Mouse (Mus musculus) lung, postnatal 0 days (tissue): Measurements from ENCODE around the gene Mocs1. TPM values are rescaled to one million over a fixed set of nuclear protein-coding genes. Genes with fewer than 3 reads are reported as not detected.
A peak's percentile ranks its signal among the peaks of the same experiment; 100 is the strongest.

ENCODE experiments used
- ATAC-seq: fragments of 200-750 bp; cut with Nextera tagmentation; 2 replicates; pipeline ENCODE4 v1.8.0; 2017; ENCODE audit warnings: moderate library complexity
- DNase-seq: peaks from one replicate; pipeline ENCODE4 v3.0.0-alpha.2; 2016; ENCODE audit warnings: low spot score
- H3K27ac ChIP-seq: fragments of 300-500 bp; sonication (generic); 2 replicates; pipeline ENCODE4 v1.5.1; 2014; ENCODE audit warnings: antibody characterized with exemption, mild to moderate bottlenecking, low read length, mixed read lengths
- H3K27me3 ChIP-seq: fragments of 300-500 bp; sonication (generic); replicated peaks from 2 replicates; pipeline ENCODE4 v1.6.1; 2014; ENCODE audit warnings: low read length, mixed read lengths; ENCODE audit not compliant: insufficient read depth
- H3K36me3 ChIP-seq: fragments of 300-500 bp; sonication (generic); 2 replicates; pipeline ENCODE4 v1.6.1; 2014; ENCODE audit warnings: low read length, mixed read lengths; ENCODE audit not compliant: insufficient read depth
- H3K4me1 ChIP-seq: fragments of 300-500 bp; sonication (generic); 2 replicates; pipeline ENCODE4 v1.6.1; 2014; ENCODE audit warnings: antibody characterized with exemption, low read depth, low read length, mixed read lengths; ENCODE audit not compliant: insufficient read depth
- H3K4me2 ChIP-seq: fragments of 300-500 bp; sonication (generic); replicated peaks from 2 replicates; pipeline ENCODE4 v1.6.1; 2014; ENCODE audit warnings: low read depth, mild to moderate bottlenecking, low read length, moderate library complexity, mixed read lengths
- H3K4me3 ChIP-seq: fragments of 300-500 bp; sonication (generic); 2 replicates; pipeline ENCODE4 v1.5.1; 2014; ENCODE audit warnings: low read depth, low read length
- H3K9ac ChIP-seq: fragments of 300-500 bp; sonication (generic); replicated peaks from 2 replicates; pipeline ENCODE4 v1.6.1; 2014; ENCODE audit warnings: low read depth, mild to moderate bottlenecking
- H3K9me3 ChIP-seq: fragments of 300-500 bp; sonication (generic); 2 replicates; pipeline ENCODE4 v1.6.1; 2016; ENCODE audit warnings: low read length, mixed read lengths
- CTCF ChIP-seq: IDR thresholded peaks from 2 replicates; pipeline ENCODE4 v1.5.1; 2016; ENCODE audit warnings: antibody characterized with exemption, mild to moderate bottlenecking
- EP300 ChIP-seq: IDR thresholded peaks from 2 replicates; pipeline ENCODE4 v1.6.1; 2016; ENCODE audit warnings: antibody characterized with exemption, mild to moderate bottlenecking, control low read depth
- WGBS: fragments of 180-500 bp; shearing (Covaris S2); extraction: QIAGEN DNeasy Blood & Tissue Kit; methylation state at CpG from one replicate; pipeline ENCODE4 v1.1.7; 2014; 5-methylcytosine and 5-hydroxymethylcytosine counted together
- polyA plus RNA-seq: library from polyadenylated mRNA; unstranded; fragments of >200 nt; fragmentation: Nextera tagmentation; extraction: Ambion mirVana; gene quantifications from 2 replicates; pipeline ENCODE4 v1.2.1, GENCODE M21; 2015

Gene Mocs1
- polyA plus RNA-seq, 1 experiment from 2014 or later: 7.2 TPM

DNA sequence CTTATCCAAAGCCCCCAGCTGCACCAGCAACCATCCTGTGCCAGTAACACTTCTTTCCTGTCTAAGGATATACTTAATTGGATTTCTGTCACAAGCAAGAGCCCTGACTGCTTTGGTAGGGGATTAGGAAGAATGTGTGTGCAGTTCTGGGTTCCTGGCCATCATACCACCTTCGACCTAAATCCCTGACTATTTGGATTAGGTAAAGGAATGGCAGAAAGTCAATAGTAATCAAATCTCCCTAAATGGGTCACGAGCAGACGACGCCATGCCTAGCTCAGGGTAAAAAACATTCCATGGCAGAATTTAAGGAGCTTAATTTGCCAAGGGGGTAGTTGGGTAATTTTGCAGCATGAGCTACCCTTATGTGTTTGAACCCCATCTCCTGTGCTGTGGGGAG is 28.6 kb upstream of the Mocs1 start:
- Histone ChIP-seq H3K9me3 (no peaks in the 10 kb centered on the region), H3K4me1 (no peaks in the 10 kb centered on the region), H3K4me2 (no peak overlapping the region), H3K36me3 (no peaks in the 10 kb centered on the region), H3K27me3 (no peaks in the 10 kb centered on the region), H3K4me3 (no peak overlapping the region), H3K27ac (no peak overlapping the region), H3K9ac (no peak overlapping the region)
- no peak for ATAC-seq
- TF ChIP-seq CTCF (no peak), EP300 (no peak)
- DNase-seq: no peak
- WGBS: 64% methylated on average over 4 of the region's 4 CpGs

DNA sequence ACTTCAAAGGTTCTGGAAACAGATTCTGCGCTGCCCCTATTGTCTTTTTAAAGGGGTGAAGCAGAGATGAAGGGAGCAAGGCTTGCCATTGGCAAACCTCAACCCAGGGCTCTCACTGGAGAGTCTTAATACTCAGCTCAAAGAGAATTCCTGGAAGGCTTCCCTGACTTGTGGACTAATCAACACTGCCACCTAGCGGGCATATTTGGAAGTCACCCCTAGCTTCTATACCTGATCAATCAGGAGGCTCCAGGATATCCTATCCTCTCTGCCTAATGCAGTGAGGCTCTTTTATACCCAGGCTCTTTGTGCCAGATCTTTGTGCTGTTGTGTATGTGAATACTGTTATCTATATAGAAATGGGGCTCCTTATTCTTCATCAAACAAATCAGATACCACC is 28.0 kb upstream of the Mocs1 start:
- Histone ChIP-seq H3K36me3 (no peaks in the 10 kb centered on the region), H3K27me3 (no peaks in the 10 kb centered on the region), H3K27ac (no peak overlapping the region), H3K9ac (no peak overlapping the region), H3K4me3 (no peak overlapping the region), H3K4me2 (no peak overlapping the region), H3K4me1 (no peaks in the 10 kb centered on the region), H3K9me3 (no peaks in the 10 kb centered on the region)
- WGBS: 8% methylated on average over 2 of the region's 2 CpGs
- peak; percentile 75 for DNase-seq
- TF ChIP-seq EP300 (no peak), CTCF (peak; percentile 85)
- ATAC-seq: no peak

DNA sequence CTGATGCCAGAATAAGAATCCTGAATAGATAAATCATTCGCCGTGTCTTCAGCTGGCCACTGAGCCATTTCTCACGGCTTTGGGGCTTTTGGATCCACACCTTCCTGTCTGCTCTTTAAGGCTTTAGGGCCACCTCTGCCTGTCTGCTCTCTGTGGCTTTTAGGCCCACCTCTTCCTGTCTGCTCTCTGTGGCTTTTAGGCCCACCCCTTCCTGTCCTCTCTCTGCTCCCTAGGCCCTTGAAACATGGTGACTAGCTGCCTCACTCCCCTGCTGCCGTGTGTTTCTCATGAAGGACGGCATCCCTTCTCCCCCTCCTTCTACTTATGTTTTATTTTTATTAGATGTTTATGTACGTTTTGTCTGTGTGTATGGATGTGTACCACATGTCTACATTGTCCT is 25.0 kb upstream of the Mocs1 start:
- no peak for DNase-seq
- no peaks in the 10 kb centered on the region for H3K27me3 ChIP-seq
- no peaks in the 10 kb centered on the region for H3K36me3 ChIP-seq
- H3K4me3 ChIP-seq: no peak overlapping the region
- no peak overlapping the region for H3K4me2 ChIP-seq
- ATAC-seq: no peak
- H3K9me3 ChIP-seq: no peaks in the 10 kb centered on the region
- no peak overlapping the region for H3K9ac ChIP-seq
- TF ChIP-seq CTCF: no peak
- TF ChIP-seq EP300: no peak
- 67% methylated on average over 6 of the region's 6 CpGs for WGBS
- H3K27ac ChIP-seq: no peak overlapping the region
- no peaks in the 10 kb centered on the region for H3K4me1 ChIP-seq

DNA sequence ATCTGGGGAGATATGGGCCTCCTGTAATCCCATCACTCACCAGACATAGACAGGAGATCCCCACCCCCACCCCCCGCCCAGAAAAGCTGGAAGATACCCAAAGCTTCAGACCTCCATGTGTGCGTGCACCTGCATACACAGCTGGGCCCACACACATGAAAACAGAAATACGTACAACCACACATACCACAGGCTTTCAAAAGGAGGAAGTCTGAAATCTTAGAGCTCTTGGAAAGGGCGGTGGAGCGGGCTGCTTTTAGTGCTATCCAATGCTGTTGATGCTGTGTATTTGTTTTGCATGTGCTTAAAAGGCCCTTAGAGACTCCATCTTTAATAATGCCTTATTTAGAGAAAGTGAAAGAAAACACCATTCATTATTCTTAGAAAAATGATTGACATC is 22.2 kb upstream of the Mocs1 start:
- Histone ChIP-seq H3K36me3 (no peaks in the 10 kb centered on the region), H3K9me3 (no peaks in the 10 kb centered on the region), H3K27ac (no peak overlapping the region), H3K4me1 (no peaks in the 10 kb centered on the region), H3K27me3 (no peaks in the 10 kb centered on the region), H3K4me3 (no peak overlapping the region), H3K9ac (no peak overlapping the region), H3K4me2 (no peak overlapping the region)
- DNase-seq: no peak
- ATAC-seq: no peak
- TF ChIP-seq CTCF (no peak), EP300 (no peak)
- 54% methylated on average over 5 of the region's 5 CpGs for WGBS

GRCm38 (mm10) chr17:49412974-49413373 is 15.2 kb upstream of the Mocs1 start:
- Histone ChIP-seq H3K4me2 (no peak overlapping the region), H3K36me3 (no peaks in the 10 kb centered on the region), H3K27ac (no peak overlapping the region), H3K9ac (no peak overlapping the region), H3K27me3 (no peaks in the 10 kb centered on the region), H3K4me3 (no peak overlapping the region), H3K9me3 (no peaks in the 10 kb centered on the region), H3K4me1 (no peaks in the 10 kb centered on the region)
- DNase-seq (no peak), ATAC-seq (no peak)
- WGBS: 86% methylated on average over 5 of the region's 5 CpGs
- TF ChIP-seq CTCF: no peak
- no peak for TF ChIP-seq EP300

GRCm38 (mm10) chr17:49413554-49413953 is 14.6 kb upstream of the Mocs1 start:
- DNase-seq: peak; percentile 38
- Histone ChIP-seq H3K9ac (no peak overlapping the region), H3K4me3 (no peak overlapping the region), H3K27ac (no peak overlapping the region), H3K36me3 (no peaks in the 10 kb centered on the region), H3K27me3 (no peaks in the 10 kb centered on the region), H3K9me3 (no peaks in the 10 kb centered on the region), H3K4me1 (no peaks in the 10 kb centered on the region), H3K4me2 (no peak overlapping the region)
- 50% methylated on average over 3 of the region's 3 CpGs for WGBS
- no peak for ATAC-seq
- no peak for TF ChIP-seq EP300
- TF ChIP-seq CTCF: peak; percentile 56

DNA sequence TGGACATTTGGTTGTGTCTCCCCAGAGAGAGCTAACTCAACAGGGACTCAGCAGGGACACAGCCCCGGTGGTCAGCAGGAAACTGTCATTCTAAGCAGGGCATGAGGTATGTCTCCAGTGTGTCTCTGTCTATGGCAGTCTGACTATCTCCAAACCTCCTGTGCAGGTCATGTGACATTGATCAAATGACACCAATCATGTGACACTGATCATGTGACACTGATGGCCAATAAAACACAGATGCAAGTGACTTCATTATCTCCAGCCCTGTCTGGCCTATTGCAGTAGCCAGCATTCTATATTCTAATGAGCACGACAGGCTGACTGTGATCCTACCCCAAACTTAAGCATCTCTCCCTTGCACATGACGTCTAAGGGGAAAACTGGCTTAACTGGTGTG is 11.9 kb upstream of the Mocs1 start:
- H3K36me3 ChIP-seq: no peaks in the 10 kb centered on the region
- TF ChIP-seq EP300 (no peak), CTCF (no peak)
- no peak for DNase-seq
- no peak for ATAC-seq
- no peak overlapping the region for H3K4me3 ChIP-seq
- no peaks in the 10 kb centered on the region for H3K4me1 ChIP-seq
- H3K27me3 ChIP-seq: no peaks in the 10 kb centered on the region
- H3K9ac ChIP-seq: no peak overlapping the region
- H3K9me3 ChIP-seq: no peaks in the 10 kb centered on the region
- H3K4me2 ChIP-seq: no peak overlapping the region
- 72% methylated on average over 3 of the region's 3 CpGs for WGBS
- no peak overlapping the region for H3K27ac ChIP-seq
